Mouse (Mus musculus) frontal cortex, adult 2 months (tissue): ENCODE measurements at regions not wholly inside any gene's neighbourhood (a gene's known extent, or its start where the extent isn't known, plus 50 kb on each side); places are given as distances from the start of the nearest gene placed in this dataset.

Experiments used
- DNase-seq, 2 experiments: peaks; one replicate each; pipeline ENCODE4 v3.0.0; 2022; ENCODE audit warnings: low spot score in 1 of 2; ENCODE audit errors: extremely low spot score in 1 of 2

GRCm38 (mm10) chr13:53721038-53721463 lies 248.2 kb upstream of the Msx2 start:
- DNase-seq = no peak

DNA sequence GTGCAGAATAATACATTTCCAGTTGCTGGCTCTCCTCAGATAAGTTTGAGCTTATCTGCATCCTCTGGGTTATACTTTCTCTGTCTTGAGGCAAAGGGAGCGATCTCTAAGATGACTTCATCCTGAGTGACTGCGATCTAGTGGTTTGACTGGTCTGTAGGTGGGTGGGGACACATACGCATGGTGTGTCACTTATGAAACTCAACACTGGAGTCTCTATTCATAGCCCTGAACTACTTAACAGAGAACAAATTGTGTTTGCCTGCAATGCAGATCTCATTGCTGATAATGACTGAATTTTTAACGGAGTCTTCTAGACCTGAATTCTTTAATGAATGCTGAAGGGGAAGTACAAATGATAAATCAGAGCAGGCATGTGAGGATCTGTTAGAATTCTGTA lies 244.7 kb upstream of the Msx2 start:
- peak; percentile 13 to 33 for DNase-seq

DNA sequence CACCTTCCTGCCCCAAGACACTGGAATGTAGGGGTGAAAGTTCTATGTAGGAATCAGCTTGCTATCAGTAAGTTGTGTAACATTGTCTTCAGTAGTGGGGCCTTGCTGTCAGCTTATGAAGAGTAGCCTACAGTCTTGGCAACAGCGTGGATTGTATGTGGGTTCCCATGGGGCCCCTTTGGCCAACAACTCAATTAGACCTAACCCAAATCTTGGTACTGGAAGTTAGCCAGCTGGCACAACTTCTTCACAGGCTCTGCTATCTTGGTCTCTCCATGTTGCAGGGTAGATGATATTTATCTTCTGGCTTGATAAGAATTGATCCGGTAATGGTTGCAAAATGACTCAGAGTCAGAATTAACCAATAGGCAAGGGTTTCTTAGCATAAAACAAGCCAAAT lies 244.2 kb upstream of the Msx2 start:
- DNase-seq = no peak

- DNase-seq = no peak
These were observed 236.2 kb upstream of the Msx2 start for GRCm38 (mm10) chr13:53709062-53709461.

- DNase-seq = peak in 1 of 2 experiments; percentile 16
These were observed 234.7 kb upstream of the Msx2 start for GRCm38 (mm10) chr13:53707548-53707947.

DNA sequence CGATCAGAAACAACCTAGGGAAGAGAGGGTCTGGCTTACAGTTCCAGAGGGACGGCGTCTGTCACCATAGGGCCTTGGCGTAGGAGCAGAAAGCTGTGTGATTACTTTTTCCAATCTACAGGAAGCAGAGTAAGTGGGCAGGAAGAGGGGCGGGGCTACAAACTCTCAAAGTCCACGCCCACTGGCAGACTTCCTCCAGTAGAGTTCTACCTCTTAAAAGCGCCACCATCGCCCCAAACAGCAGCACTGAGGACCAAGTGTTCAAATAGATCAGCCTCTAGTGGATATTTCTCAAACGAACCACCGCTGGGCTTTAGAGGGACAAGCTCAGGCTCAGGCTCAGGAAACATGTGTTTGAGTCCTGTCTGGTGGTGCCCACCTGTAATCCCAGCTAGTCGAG lies 231.2 kb upstream of the Msx2 start:
- no peak for DNase-seq

- DNase-seq = no peak
These were observed 227.4 kb upstream of the Msx2 start for GRCm38 (mm10) chr13:53700236-53700635.

DNA sequence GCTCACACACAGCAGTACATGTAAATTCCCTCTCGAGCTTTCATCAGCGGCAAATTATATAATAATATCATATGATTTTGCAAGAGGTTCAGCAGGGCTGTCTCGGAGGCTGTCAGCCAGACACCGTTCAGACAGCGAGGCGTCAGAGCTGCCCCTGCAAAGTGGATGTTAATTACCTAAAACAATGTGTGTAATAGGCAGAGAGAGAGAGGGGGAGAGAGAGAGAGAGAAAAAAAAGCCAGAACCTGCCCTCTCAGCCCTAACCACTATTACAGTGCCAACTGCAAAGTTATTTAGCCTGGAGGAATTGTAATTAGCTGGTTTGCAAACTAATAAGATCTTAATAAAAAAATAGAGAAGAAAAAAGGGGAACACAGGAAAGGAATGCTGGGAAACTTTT lies 225.1 kb upstream of the Msx2 start:
- DNase-seq = peak in 1 of 2 experiments; percentile 13

GRCm38 (mm10) chr13:53695385-53695784 lies 222.5 kb upstream of the Msx2 start:
- DNase-seq = no peak

- DNase-seq = no peak
These were observed 216.1 kb upstream of the Msx2 start for GRCm38 (mm10) chr13:53688934-53689333.

DNA sequence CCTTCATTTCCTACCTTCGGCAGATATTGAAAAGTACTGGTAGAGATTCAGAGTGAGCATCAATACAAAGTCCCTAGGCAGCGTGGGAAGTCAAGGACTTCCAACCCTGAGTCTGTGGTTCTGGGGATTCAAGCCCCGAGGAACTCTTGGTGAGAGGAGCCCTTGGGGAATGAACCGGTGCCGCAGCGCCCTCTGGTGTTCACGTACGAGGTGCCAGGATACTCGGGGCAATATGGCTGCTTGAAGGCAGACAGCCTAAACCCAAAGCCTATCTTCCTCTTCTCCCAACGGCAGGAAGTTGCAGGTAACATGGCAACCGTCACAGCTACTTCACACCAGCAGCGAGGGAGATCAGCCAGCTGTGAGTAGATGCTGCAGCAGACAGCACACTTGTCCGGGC lies 215.6 kb upstream of the Msx2 start:
- peak; percentile 35 to 93 for DNase-seq

DNA sequence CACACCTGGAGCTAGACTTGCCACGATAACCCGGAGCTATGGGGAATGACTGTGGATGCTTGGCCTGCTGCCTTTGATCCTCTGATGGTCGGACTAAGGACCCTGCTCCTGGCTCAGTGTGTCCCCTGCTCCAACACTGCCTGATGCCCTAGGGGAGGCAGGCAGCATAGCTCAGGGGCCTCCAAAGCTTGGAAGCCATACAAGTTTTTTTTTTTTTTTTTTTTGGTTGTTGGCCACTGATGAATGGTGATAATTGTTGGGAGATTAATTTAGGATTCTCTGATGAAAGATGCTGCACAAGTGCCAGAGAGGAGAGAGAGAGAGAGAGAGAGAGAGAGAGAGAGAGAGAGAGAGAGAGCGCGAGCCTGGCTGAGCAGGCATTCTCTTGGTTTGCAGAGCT lies 211.6 kb upstream of the Msx2 start:
- no peak for DNase-seq

DNA sequence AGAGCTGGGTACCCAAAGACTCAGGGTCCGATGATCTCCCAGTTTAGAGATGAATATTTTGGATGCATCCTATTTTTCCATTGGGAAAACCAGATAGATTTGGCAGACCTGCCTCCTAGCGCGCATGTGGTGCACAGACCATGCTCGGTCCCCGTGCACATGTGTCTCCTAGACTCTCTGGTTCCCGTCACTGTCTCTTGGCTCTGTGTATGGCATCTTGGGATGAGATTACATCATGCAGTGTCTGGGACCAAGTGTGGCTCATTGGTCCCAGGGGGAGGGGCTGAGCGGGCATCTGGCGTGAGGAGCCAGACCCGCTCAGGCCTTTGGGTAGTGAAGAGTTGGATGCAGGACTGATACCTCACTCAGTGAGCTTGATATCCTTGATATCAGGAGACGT lies 204.3 kb upstream of the Msx2 start:
- no peak for DNase-seq

DNA sequence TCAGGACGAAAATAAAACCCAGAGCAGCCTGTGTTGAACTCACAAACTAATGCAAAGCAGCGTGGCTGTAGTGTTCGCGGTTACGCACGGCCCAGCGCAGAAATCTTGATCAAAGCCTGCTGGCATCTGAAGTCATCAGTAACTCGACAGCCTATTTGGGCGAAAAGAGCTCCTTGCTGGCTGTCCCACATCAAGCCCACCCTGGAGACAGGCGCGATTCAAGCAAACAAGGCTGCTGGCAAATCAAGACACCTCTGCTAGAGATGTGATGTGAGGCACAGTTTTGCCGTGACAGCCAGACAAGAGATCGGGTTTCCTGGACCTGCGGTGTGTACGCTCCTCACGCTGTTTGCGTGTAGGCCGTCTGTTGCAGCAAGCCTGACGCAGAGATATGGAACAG lies 197.5 kb upstream of the Msx2 start:
- DNase-seq = no peak

DNA sequence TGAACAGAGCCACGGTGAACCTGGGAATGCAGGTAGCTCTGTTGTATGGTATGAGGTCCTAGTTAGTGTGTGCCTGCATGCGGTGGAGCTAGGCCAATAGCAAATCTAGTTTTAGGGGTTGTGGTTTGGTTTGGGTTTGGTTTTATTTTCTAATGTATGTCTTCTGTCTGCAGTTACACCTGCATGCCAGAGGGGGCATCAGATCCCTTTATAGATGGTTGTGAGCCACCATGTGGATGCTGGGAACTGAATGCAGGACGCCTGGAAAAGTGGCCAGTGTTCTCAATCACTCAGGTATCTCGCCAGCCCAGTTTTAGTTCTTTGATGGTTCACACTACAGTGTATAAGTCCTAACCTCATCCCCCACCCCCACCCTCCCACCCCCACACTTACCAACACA lies 194.6 kb upstream of the Msx2 start:
- no peak for DNase-seq

- no peak for DNase-seq
These were observed 192.7 kb upstream of the Msx2 start for GRCm38 (mm10) chr13:53665592-53665991.

GRCm38 (mm10) chr13:53664631-53665230 lies 191.9 kb upstream of the Msx2 start:
- peak in 1 of 2 experiments; percentile 13 for DNase-seq

GRCm38 (mm10) chr13:53652826-53653225 lies 180.0 kb upstream of the Msx2 start:
- DNase-seq = no peak

DNA sequence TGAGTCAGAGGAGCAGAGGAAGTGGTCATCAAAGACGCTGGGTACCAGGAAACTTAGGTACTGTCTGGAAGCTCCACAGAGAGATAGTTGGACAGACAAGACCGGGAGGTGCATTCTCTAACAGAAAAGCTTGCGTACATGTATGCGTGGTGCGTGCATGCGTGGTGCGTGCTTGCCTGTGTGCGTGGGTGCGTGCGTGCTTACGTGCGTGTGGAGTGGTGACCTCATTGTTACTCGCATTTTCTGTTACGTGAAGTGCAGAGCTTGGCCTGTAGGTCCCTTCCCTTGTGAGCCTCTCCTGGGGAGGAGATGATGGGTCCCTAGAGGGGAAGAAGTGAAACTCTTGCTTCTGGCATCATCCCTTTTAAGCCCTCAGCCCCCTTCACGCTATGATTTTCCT lies 175.5 kb upstream of the Msx2 start:
- DNase-seq = no peak

GRCm38 (mm10) chr13:53642557-53642956 lies 169.7 kb upstream of the Msx2 start:
- no peak for DNase-seq

GRCm38 (mm10) chr13:53639584-53639983 lies 166.7 kb upstream of the Msx2 start:
- DNase-seq = no peak

- DNase-seq = no peak
These were observed 166.2 kb upstream of the Msx2 start for GRCm38 (mm10) chr13:53639115-53639514.

- DNase-seq = no peak
These were observed 163.1 kb upstream of the Msx2 start for GRCm38 (mm10) chr13:53636011-53636410.
